Mouse (Mus musculus): ENCODE measurements around the gene Igfbp4.

GRCm38 (mm10) chr11:99041051-99041729 is at the start of gene Igfbp4:
- TF ChIP-seq CTCF (IDR thresholded peaks at IDR 0.05; ENCODE audit: borderline replicate concordance, control insufficient read depth, extremely low read depth, insufficient read depth, low read length, poor library complexity) = no peak; the same call in 1 of the 2 replicates
- no peak for TF ChIP-seq POLR2A (IDR thresholded peaks at IDR 0.05; ENCODE audit: control insufficient read depth, extremely low read depth, insufficient read depth, low read length, poor library complexity)
